14 mouse cellular contexts compared by ENCODE assay signal in genomic region chr17:14647996-14648640, GRCm38 (mm10). TPM values are rescaled to one million over a fixed set of nuclear protein-coding genes. Genes with fewer than 3 reads are reported as not detected.
DNase-seq lines count a peak whose midpoint lies in the region; ATAC-seq lines count a peak whose summit lies in the region.
"Had no signal": no experiment of that assay in that cellular context is flagged by ENCODE, and none has a peak within 500 bp of the region (broad histone marks: within the 10 kb centered on the region; RNA-seq: fewer than 3 reads in every experiment).

No protein-coding gene starts in this region.

- no peak overlapping the region for H3K4me2 ChIP-seq in embryonic facial prominence, embryonic 14.5 days (ENCODE audit: low read depth, low read length)
- H3K4me2 ChIP-seq: hindbrain, embryonic 12.5 days had no signal

- peaks cover 9% of the 10 kb centered on the region for H3K4me1 ChIP-seq in embryonic facial prominence, embryonic 14.5 days (ENCODE audit: control insufficient read depth, insufficient read depth, low read length)
- no peaks in the 10 kb centered on the region for H3K4me1 ChIP-seq in embryonic facial prominence, embryonic 10.5 days
- H3K4me1 ChIP-seq: hindbrain, embryonic 12.5 days had no signal

- DNase-seq in embryonic facial prominence, embryonic 14.5 days (ENCODE audit: low spot score), result peak; percentile 77
- no peak for DNase-seq in embryonic facial prominence, embryonic 10.5 days (ENCODE audit: low spot score)
- DNase-seq in left cerebral cortex, adult 18-20 months (ENCODE audit: low spot score in 2 of 2), result peak; percentile 12 to 21
- DNase-seq in left cerebral cortex, adult 11 months (ENCODE audit: low spot score), result no peak
- DNase-seq in cerebellum, postnatal 10 days, result peak; percentile 86 to 88
- peak; percentile 63 for DNase-seq in left cerebral cortex, postnatal 4 days
- DNase-seq in testis, postnatal 14 days (ENCODE audit: low spot score), result no peak
- no peak for DNase-seq in urinary bladder, adult 18-20 months (ENCODE audit: low spot score in 2 of 2)
- DNase-seq: gastrocnemius, postnatal 10 days; kidney, postnatal 36 days had no signal

- no peaks in the 10 kb centered on the region for H3K27me3 ChIP-seq in embryonic facial prominence, embryonic 14.5 days (replicated peaks; ENCODE audit: control insufficient read depth, insufficient read depth, low read length)
- H3K27me3 ChIP-seq in embryonic facial prominence, embryonic 10.5 days (replicated peaks; ENCODE audit: low read depth, poor library complexity, severe bottlenecking), result no peaks in the 10 kb centered on the region
- H3K27me3 ChIP-seq: hindbrain, embryonic 12.5 days had no signal

- no peak overlapping the region for H3K27ac ChIP-seq in embryonic facial prominence, embryonic 14.5 days (replicated peaks; ENCODE audit: low read depth, low read length)
- H3K27ac ChIP-seq in embryonic facial prominence, embryonic 10.5 days (replicated peaks), result no peak overlapping the region
- H3K27ac ChIP-seq: hindbrain, embryonic 12.5 days; macrophage had no signal

- intact Hi-C loops in left cerebral cortex, postnatal 4 days (cut with DNase I), result no loop called here

- no peaks in the 10 kb centered on the region for H3K36me3 ChIP-seq in embryonic facial prominence, embryonic 14.5 days (ENCODE audit: control insufficient read depth, insufficient read depth, low read length)
- no peaks in the 10 kb centered on the region for H3K36me3 ChIP-seq in embryonic facial prominence, embryonic 10.5 days (replicated peaks)
- H3K36me3 ChIP-seq: hindbrain, embryonic 12.5 days had no signal

- 47% methylated on average over 4 of the region's 4 CpGs for WGBS in embryonic facial prominence, embryonic 14.5 days
- WGBS in embryonic facial prominence, embryonic 10.5 days, result 81% methylated on average over 4 of the region's 4 CpGs

- H3K9ac ChIP-seq in embryonic facial prominence, embryonic 14.5 days (ENCODE audit: low read depth, low read length), result no peak overlapping the region
- H3K9ac ChIP-seq: hindbrain, embryonic 12.5 days had no signal

- H3K9me3 ChIP-seq in embryonic facial prominence, embryonic 14.5 days (ENCODE audit: control insufficient read depth, low read length), result no peaks in the 10 kb centered on the region
- H3K9me3 ChIP-seq in embryonic facial prominence, embryonic 10.5 days, result no peaks in the 10 kb centered on the region
- H3K9me3 ChIP-seq: hindbrain, embryonic 12.5 days had no signal

- no peak overlapping the region for H3K4me3 ChIP-seq in embryonic facial prominence, embryonic 14.5 days (ENCODE audit: low read depth, low read length)
- H3K4me3 ChIP-seq in embryonic facial prominence, embryonic 10.5 days, result no peak overlapping the region
- H3K4me3 ChIP-seq: hindbrain, embryonic 12.5 days had no signal

- peak; percentile 41; the same call in 1 of the 2 replicates for ATAC-seq in embryonic facial prominence, embryonic 14.5 days (ENCODE audit: low read depth)
- ATAC-seq: activated CD4-positive, CD25-positive, alpha-beta regulatory T cell, adult 4 months had no signal

RNA-seq across cellular contexts. Expression of gene Thbs2, which starts 45.9 kb away (rescaled TPM):
- polyA plus RNA-seq in embryonic facial prominence, embryonic 14.5 days (2014; fragmentation: Nextera tagmentation; extraction: Ambion mirVana), result 133 and 141 TPM in 2 replicates
- polyA plus RNA-seq in embryonic facial prominence, embryonic 10.5 days (2016; fragmentation: Nextera tagmentation; extraction: Ambion mirVana), result 1.3 and 1.9 TPM in 2 replicates
- total RNA-seq in left cerebral cortex, adult 18-20 months (2021), result 1 to 10 TPM; 4.6 to 5.6 TPM
- total RNA-seq in left cerebral cortex, postnatal 4 days (2021), result 1 to 10 TPM; 5.5 to 5.6 TPM
- total RNA-seq: MEL had no signal
- polyA plus RNA-seq: activated CD4-positive, CD25-positive, alpha-beta regulatory T cell, adult 4 months; macrophage had no signal

Comparison
In these comparisons a context has a peak if more than half of its experiments do, and no peak if none do; other contexts are left out.
1. DNase-seq: peak in embryonic facial prominence, embryonic 14.5 days (single experiment), left cerebral cortex, adult 18-20 months (2 of 2), cerebellum, postnatal 10 days (2 of 2) and left cerebral cortex, postnatal 4 days (single experiment); none in embryonic facial prominence, embryonic 10.5 days (single experiment), left cerebral cortex, adult 11 months (single experiment), testis, postnatal 14 days (single experiment) and urinary bladder, adult 18-20 months (0 of 2).